Mouse (Mus musculus): Measurements from ENCODE around the gene Man2a1. TPM values are rescaled to one million over a fixed set of nuclear protein-coding genes. Genes with fewer than 3 reads are reported as not detected.

Man2a1 gene
- polyA plus RNA-seq, 1 experiment from 2014 or later: 12.6 TPM

- H3K27ac ChIP-seq (ENCODE audit: low read depth): no peak overlapping the region
- ATAC-seq (replicated peaks; ENCODE audit: low FRiP score, low TSS enrichment, low read depth) (no peak), DNase-seq (ENCODE audit: low spot score) (no peak)
- H3K9ac ChIP-seq (ENCODE audit: low read length): no peak overlapping the region
- H3K4me2 ChIP-seq (ENCODE audit: low read length): no peak overlapping the region
- H3K4me1 ChIP-seq (replicated peaks; ENCODE audit: control insufficient read depth, insufficient read depth, low read length): no peaks in the 10 kb centered on the region
- H3K36me3 ChIP-seq (ENCODE audit: control insufficient read depth, insufficient read depth, low read length): no peaks in the 10 kb centered on the region
- H3K27me3 ChIP-seq (replicated peaks; ENCODE audit: control insufficient read depth, insufficient read depth, low read length): no peaks in the 10 kb centered on the region
- no peaks in the 10 kb centered on the region for H3K9me3 ChIP-seq (ENCODE audit: control insufficient read depth, low read length)
- 41% methylated on average over 6 of the region's 6 CpGs for WGBS
- no peak overlapping the region for H3K4me3 ChIP-seq (ENCODE audit: low read depth, low read length)
Measured at GRCm38 (mm10) chr17:64766507-64766906, 166.0 kb downstream of the Man2a1 start.

GRCm38 (mm10) chr17:64770277-64770676, 169.7 kb downstream of the Man2a1 start:
- H3K4me1 ChIP-seq (replicated peaks; ENCODE audit: control insufficient read depth, insufficient read depth, low read length): no peaks in the 10 kb centered on the region
- ATAC-seq (replicated peaks; ENCODE audit: low FRiP score, low TSS enrichment, low read depth) (no peak), DNase-seq (ENCODE audit: low spot score) (no peak)
- H3K36me3 ChIP-seq (ENCODE audit: control insufficient read depth, insufficient read depth, low read length): no peaks in the 10 kb centered on the region
- H3K4me2 ChIP-seq (ENCODE audit: low read length): no peak overlapping the region
- H3K27ac ChIP-seq (ENCODE audit: low read depth): no peak overlapping the region
- H3K27me3 ChIP-seq (replicated peaks; ENCODE audit: control insufficient read depth, insufficient read depth, low read length): no peaks in the 10 kb centered on the region
- 95% methylated on average over 1 of the region's 1 CpGs for WGBS
- H3K9me3 ChIP-seq (ENCODE audit: control insufficient read depth, low read length): no peaks in the 10 kb centered on the region
- no peak overlapping the region for H3K4me3 ChIP-seq (ENCODE audit: low read depth, low read length)
- no peak overlapping the region for H3K9ac ChIP-seq (ENCODE audit: low read length)

GRCm38 (mm10) chr17:64772611-64773010, 172.1 kb downstream of the Man2a1 start:
- H3K4me2 ChIP-seq (ENCODE audit: low read length): no peak overlapping the region
- no peaks in the 10 kb centered on the region for H3K4me1 ChIP-seq (replicated peaks; ENCODE audit: control insufficient read depth, insufficient read depth, low read length)
- ATAC-seq (replicated peaks; ENCODE audit: low FRiP score, low TSS enrichment, low read depth) (no peak), DNase-seq (ENCODE audit: low spot score) (no peak)
- H3K9me3 ChIP-seq (ENCODE audit: control insufficient read depth, low read length): no peaks in the 10 kb centered on the region
- no peaks in the 10 kb centered on the region for H3K36me3 ChIP-seq (ENCODE audit: control insufficient read depth, insufficient read depth, low read length)
- no peak overlapping the region for H3K9ac ChIP-seq (ENCODE audit: low read length)
- no peaks in the 10 kb centered on the region for H3K27me3 ChIP-seq (replicated peaks; ENCODE audit: control insufficient read depth, insufficient read depth, low read length)
- no peak overlapping the region for H3K27ac ChIP-seq (ENCODE audit: low read depth)
- H3K4me3 ChIP-seq (ENCODE audit: low read depth, low read length): no peak overlapping the region

- no peaks in the 10 kb centered on the region for H3K9me3 ChIP-seq (ENCODE audit: control insufficient read depth, low read length)
- H3K4me3 ChIP-seq (ENCODE audit: low read depth, low read length): no peak overlapping the region
- H3K4me1 ChIP-seq (replicated peaks; ENCODE audit: control insufficient read depth, insufficient read depth, low read length): no peaks in the 10 kb centered on the region
- H3K36me3 ChIP-seq (ENCODE audit: control insufficient read depth, insufficient read depth, low read length): no peaks in the 10 kb centered on the region
- ATAC-seq (replicated peaks; ENCODE audit: low FRiP score, low TSS enrichment, low read depth) (no peak), DNase-seq (ENCODE audit: low spot score) (no peak)
- 84% methylated on average over 5 of the region's 5 CpGs for WGBS
- no peaks in the 10 kb centered on the region for H3K27me3 ChIP-seq (replicated peaks; ENCODE audit: control insufficient read depth, insufficient read depth, low read length)
- no peak overlapping the region for H3K4me2 ChIP-seq (ENCODE audit: low read length)
- H3K9ac ChIP-seq (ENCODE audit: low read length): no peak overlapping the region
- H3K27ac ChIP-seq (ENCODE audit: low read depth): no peak overlapping the region
Measured at GRCm38 (mm10) chr17:64774218-64774617, 173.7 kb downstream of the Man2a1 start.

GRCm38 (mm10) chr17:64778300-64778699, 177.8 kb downstream of the Man2a1 start:
- H3K27me3 ChIP-seq (replicated peaks; ENCODE audit: control insufficient read depth, insufficient read depth, low read length): no peaks in the 10 kb centered on the region
- no peak overlapping the region for H3K4me3 ChIP-seq (ENCODE audit: low read depth, low read length)
- ATAC-seq (replicated peaks; ENCODE audit: low FRiP score, low TSS enrichment, low read depth): no peak
- no peak overlapping the region for H3K27ac ChIP-seq (ENCODE audit: low read depth)
- DNase-seq (ENCODE audit: low spot score): no peak
- H3K9me3 ChIP-seq (ENCODE audit: control insufficient read depth, low read length): no peaks in the 10 kb centered on the region
- H3K9ac ChIP-seq (ENCODE audit: low read length): no peak overlapping the region
- peaks cover 4% of the 10 kb centered on the region; the same call in 1 of the 2 replicates for H3K4me1 ChIP-seq (replicated peaks; ENCODE audit: control insufficient read depth, insufficient read depth, low read length)
- no peaks in the 10 kb centered on the region for H3K36me3 ChIP-seq (ENCODE audit: control insufficient read depth, insufficient read depth, low read length)
- H3K4me2 ChIP-seq (ENCODE audit: low read length): no peak overlapping the region
- 51% methylated on average over 3 of the region's 3 CpGs for WGBS

GRCm38 (mm10) chr17:64778756-64779155, 178.2 kb downstream of the Man2a1 start:
- Histone ChIP-seq H3K27ac (ENCODE audit: low read depth) (no peak overlapping the region), H3K27me3 (replicated peaks; ENCODE audit: control insufficient read depth, insufficient read depth, low read length) (no peaks in the 10 kb centered on the region), H3K4me1 (replicated peaks; ENCODE audit: control insufficient read depth, insufficient read depth, low read length) (peaks cover 4% of the 10 kb centered on the region; the same call in 1 of the 2 replicates), H3K36me3 (ENCODE audit: control insufficient read depth, insufficient read depth, low read length) (no peaks in the 10 kb centered on the region), H3K9ac (ENCODE audit: low read length) (no peak overlapping the region), H3K4me2 (ENCODE audit: low read length) (no peak overlapping the region), H3K9me3 (ENCODE audit: control insufficient read depth, low read length) (no peaks in the 10 kb centered on the region), H3K4me3 (ENCODE audit: low read depth, low read length) (no peak overlapping the region)
- 90% methylated on average over 12 of the region's 12 CpGs for WGBS
- DNase-seq (ENCODE audit: low spot score) (no peak), ATAC-seq (replicated peaks; ENCODE audit: low FRiP score, low TSS enrichment, low read depth) (no peak)

- H3K4me3 ChIP-seq (ENCODE audit: low read depth, low read length): no peak overlapping the region
- H3K27ac ChIP-seq (ENCODE audit: low read depth): no peak overlapping the region
- ATAC-seq (replicated peaks; ENCODE audit: low FRiP score, low TSS enrichment, low read depth) (no peak), DNase-seq (ENCODE audit: low spot score) (no peak)
- 75% methylated on average over 18 of the region's 18 CpGs for WGBS
- H3K9ac ChIP-seq (ENCODE audit: low read length): no peak overlapping the region
- peaks cover 4% of the 10 kb centered on the region; the same call in 1 of the 2 replicates for H3K4me1 ChIP-seq (replicated peaks; ENCODE audit: control insufficient read depth, insufficient read depth, low read length)
- H3K9me3 ChIP-seq (ENCODE audit: control insufficient read depth, low read length): no peaks in the 10 kb centered on the region
- no peak overlapping the region for H3K4me2 ChIP-seq (ENCODE audit: low read length)
- H3K27me3 ChIP-seq (replicated peaks; ENCODE audit: control insufficient read depth, insufficient read depth, low read length): no peaks in the 10 kb centered on the region
- H3K36me3 ChIP-seq (ENCODE audit: control insufficient read depth, insufficient read depth, low read length): no peaks in the 10 kb centered on the region
Measured at GRCm38 (mm10) chr17:64780753-64781490, 180.4 kb downstream of the Man2a1 start.

GRCm38 (mm10) chr17:64782307-64782706, 181.8 kb downstream of the Man2a1 start:
- no peak overlapping the region for H3K9ac ChIP-seq (ENCODE audit: low read length)
- DNase-seq (ENCODE audit: low spot score): no peak
- H3K4me2 ChIP-seq (ENCODE audit: low read length): no peak overlapping the region
- 83% methylated on average over 3 of the region's 3 CpGs for WGBS
- H3K27ac ChIP-seq (ENCODE audit: low read depth): no peak overlapping the region
- H3K36me3 ChIP-seq (ENCODE audit: control insufficient read depth, insufficient read depth, low read length): no peaks in the 10 kb centered on the region
- no peaks in the 10 kb centered on the region for H3K9me3 ChIP-seq (ENCODE audit: control insufficient read depth, low read length)
- H3K27me3 ChIP-seq (replicated peaks; ENCODE audit: control insufficient read depth, insufficient read depth, low read length): no peaks in the 10 kb centered on the region
- no peak for ATAC-seq (replicated peaks; ENCODE audit: low FRiP score, low TSS enrichment, low read depth)
- H3K4me3 ChIP-seq (ENCODE audit: low read depth, low read length): no peak overlapping the region
- peaks cover 4% of the 10 kb centered on the region; the same call in 1 of the 2 replicates for H3K4me1 ChIP-seq (replicated peaks; ENCODE audit: control insufficient read depth, insufficient read depth, low read length)

GRCm38 (mm10) chr17:64785961-64786360, 185.4 kb downstream of the Man2a1 start:
- WGBS: 16% methylated on average over 1 of the region's 1 CpGs
- Histone ChIP-seq H3K9ac (ENCODE audit: low read length) (no peak overlapping the region), H3K4me1 (replicated peaks; ENCODE audit: control insufficient read depth, insufficient read depth, low read length) (no peaks in the 10 kb centered on the region), H3K4me3 (ENCODE audit: low read depth, low read length) (no peak overlapping the region), H3K4me2 (ENCODE audit: low read length) (no peak overlapping the region), H3K9me3 (ENCODE audit: control insufficient read depth, low read length) (no peaks in the 10 kb centered on the region), H3K27ac (ENCODE audit: low read depth) (no peak overlapping the region), H3K36me3 (ENCODE audit: control insufficient read depth, insufficient read depth, low read length) (no peaks in the 10 kb centered on the region), H3K27me3 (replicated peaks; ENCODE audit: control insufficient read depth, insufficient read depth, low read length) (no peaks in the 10 kb centered on the region)
- DNase-seq (ENCODE audit: low spot score) (no peak), ATAC-seq (replicated peaks; ENCODE audit: low FRiP score, low TSS enrichment, low read depth) (no peak)

All from intestine, embryonic 14.5 days (tissue).